In the genomic region with DNA sequence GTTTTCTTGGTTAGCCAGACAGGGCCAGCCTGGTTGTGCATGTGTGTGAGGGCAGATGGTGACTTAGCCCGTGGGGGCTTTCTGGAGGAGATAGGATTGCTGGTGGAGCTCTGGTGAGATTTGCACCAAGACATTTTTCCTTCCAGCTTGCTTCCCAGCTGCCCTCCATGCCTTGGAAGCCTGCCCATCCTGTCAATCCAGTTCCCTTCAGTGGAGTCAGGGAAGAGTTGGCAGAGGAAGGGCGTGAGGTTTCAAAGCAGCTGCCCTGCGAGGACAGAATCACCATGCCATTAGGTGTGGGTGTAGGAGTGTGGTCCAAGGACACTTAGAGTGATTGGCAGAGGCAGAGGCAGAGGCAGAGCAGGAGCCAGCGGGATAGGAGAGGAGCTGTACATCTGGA, we compare ENCODE assay signal across 29 mouse cellular contexts. TPM values are rescaled to one million over a fixed set of nuclear protein-coding genes. Genes with fewer than 3 reads are reported as not detected.
DNase-seq lines count a peak whose midpoint lies in the region; ATAC-seq and TF ChIP-seq lines count a peak whose summit lies in the region.
"Had no signal": no experiment of that assay in that cellular context is flagged by ENCODE, and none has a peak within 500 bp of the region (broad histone marks: within the 10 kb centered on the region; RNA-seq: fewer than 3 reads in every experiment).

A gene (plus strand): TSS at position 176 of the 400 bp plus-strand sequence.

- 77% methylated on average over 4 of the region's 4 CpGs for WGBS in kidney, embryonic 16.5 days
- 45% methylated on average over 4 of the region's 4 CpGs for WGBS in liver, adult 2 months
- WGBS in liver, embryonic 12.5 days (ENCODE audit: insufficient replicate concordance) = 61% methylated on average over 4 of the region's 4 CpGs
- 57% methylated on average over 4 of the region's 4 CpGs for WGBS in forebrain, postnatal 0 days

- peaks cover 10% of the 10 kb centered on the region; the same call in 1 of the 2 replicates for H3K4me1 ChIP-seq in kidney, embryonic 16.5 days (ENCODE audit: insufficient read depth, low read length)
- no peaks in the 10 kb centered on the region for H3K4me1 ChIP-seq in liver, adult 2 months (ENCODE audit: control insufficient read depth, insufficient read depth, low read length)
- H3K4me1 ChIP-seq in liver, embryonic 12.5 days = no peaks in the 10 kb centered on the region
- no peaks in the 10 kb centered on the region for H3K4me1 ChIP-seq in forebrain, postnatal 0 days (ENCODE audit: insufficient read depth)
- H3K4me1 ChIP-seq: embryonic facial prominence, embryonic 12.5 days; forebrain, embryonic 13.5 days; hindbrain, embryonic 15.5 days; liver, embryonic 13.5 days; midbrain, embryonic 12.5 days; stomach, embryonic 15.5 days had no signal

- no peak within 1 kb of the TSS for H3K9ac ChIP-seq in kidney, embryonic 16.5 days (replicated peaks; ENCODE audit: low read length)
- no peak within 1 kb of the TSS for H3K9ac ChIP-seq in liver, adult 2 months (ENCODE audit: low read depth, low read length)
- no peak within 1 kb of the TSS for H3K9ac ChIP-seq in liver, embryonic 12.5 days
- no peak within 1 kb of the TSS for H3K9ac ChIP-seq in forebrain, postnatal 0 days
- H3K9ac ChIP-seq: embryonic facial prominence, embryonic 12.5 days; forebrain, embryonic 13.5 days; hindbrain, embryonic 15.5 days; liver, embryonic 13.5 days; lung, embryonic 14.5 days; midbrain, embryonic 12.5 days; stomach, embryonic 15.5 days had no signal

- no peaks in the 10 kb centered on the region for H3K36me3 ChIP-seq in kidney, embryonic 16.5 days (ENCODE audit: insufficient read depth, low read length)
- no peaks in the 10 kb centered on the region for H3K36me3 ChIP-seq in liver, adult 2 months (ENCODE audit: control insufficient read depth, insufficient read depth, low read length)
- H3K36me3 ChIP-seq in liver, embryonic 12.5 days = no peaks in the 10 kb centered on the region
- no peaks in the 10 kb centered on the region for H3K36me3 ChIP-seq in forebrain, postnatal 0 days (ENCODE audit: insufficient read depth)
- H3K36me3 ChIP-seq: embryonic facial prominence, embryonic 12.5 days; G1E; heart, embryonic 10.5 days; hindbrain, embryonic 15.5 days; liver, embryonic 13.5 days; midbrain, embryonic 12.5 days; stomach, embryonic 15.5 days had no signal

- H3K27me3 ChIP-seq in kidney, embryonic 16.5 days (ENCODE audit: insufficient read depth, low read length) = no peaks in the 10 kb centered on the region
- H3K27me3 ChIP-seq in liver, adult 2 months (ENCODE audit: control insufficient read depth, insufficient read depth, low read length) = no peaks in the 10 kb centered on the region
- peaks cover 7% of the 10 kb centered on the region; the same call in 1 of the 2 replicates for H3K27me3 ChIP-seq in liver, embryonic 12.5 days (replicated peaks)
- H3K27me3 ChIP-seq in forebrain, postnatal 0 days (ENCODE audit: insufficient read depth, low read length) = no peaks in the 10 kb centered on the region; the same call in 1 of the 2 replicates
- H3K27me3 ChIP-seq: embryonic facial prominence, embryonic 12.5 days; hindbrain, embryonic 15.5 days; midbrain, embryonic 12.5 days; stomach, embryonic 15.5 days had no signal

- no peak for TF ChIP-seq CTCF in liver, adult 2 months (IDR thresholded peaks at IDR 0.05; ENCODE audit: low read depth, low read length)
- TF ChIP-seq CTCF in brain, embryonic 14.5 days (IDR thresholded peaks at IDR 0.05; ENCODE audit: borderline replicate concordance, extremely low read depth, insufficient read depth, insufficient read length) = no peak
- TF ChIP-seq CTCF in forebrain, postnatal 0 days (IDR thresholded peaks at IDR 0.05; ENCODE audit: low read depth) = no peak

- no peak within 1 kb of the TSS for H3K4me3 ChIP-seq in kidney, embryonic 16.5 days (ENCODE audit: low read length)
- H3K4me3 ChIP-seq in liver, adult 2 months (ENCODE audit: insufficient read depth, low read depth, low read length) = no peak within 1 kb of the TSS
- H3K4me3 ChIP-seq in liver, embryonic 12.5 days = no peak within 1 kb of the TSS
- H3K4me3 ChIP-seq in forebrain, postnatal 0 days (ENCODE audit: low read depth, low read length) = no peak within 1 kb of the TSS
- H3K4me3 ChIP-seq: embryonic facial prominence, embryonic 12.5 days; erythroblast, embryonic 14.5 days; forebrain, embryonic 13.5 days; heart, embryonic 10.5 days; hindbrain, embryonic 15.5 days; left cerebral cortex, adult 2 months; liver, embryonic 13.5 days; midbrain, embryonic 12.5 days; stomach, embryonic 15.5 days had no signal

- no peak for TF ChIP-seq POLR2A in liver, adult 2 months (IDR thresholded peaks at IDR 0.05; ENCODE audit: extremely low read depth, insufficient read depth, low read length)
- no peak for TF ChIP-seq POLR2A in brain, embryonic 14.5 days (IDR thresholded peaks at IDR 0.05; ENCODE audit: borderline replicate concordance, extremely low read depth, insufficient read depth, insufficient read length, poor library complexity, severe bottlenecking)

- no peak within 1 kb of the TSS for H3K27ac ChIP-seq in kidney, embryonic 16.5 days (ENCODE audit: low read length)
- no peak within 1 kb of the TSS for H3K27ac ChIP-seq in liver, adult 2 months (replicated peaks; ENCODE audit: insufficient read depth, low read depth, low read length)
- H3K27ac ChIP-seq in liver, embryonic 12.5 days = no peak within 1 kb of the TSS
- H3K27ac ChIP-seq in forebrain, postnatal 0 days (ENCODE audit: low read depth, low read length) = no peak within 1 kb of the TSS
- H3K27ac ChIP-seq: embryonic facial prominence, embryonic 12.5 days; forebrain, embryonic 13.5 days; heart, embryonic 10.5 days; hindbrain, embryonic 15.5 days; left cerebral cortex, adult 2 months; liver, embryonic 13.5 days; midbrain, embryonic 12.5 days; stomach, embryonic 15.5 days had no signal

- peak; percentile 79 to 82 for DNase-seq in cerebellum, postnatal 10 days
- DNase-seq in cerebellum, adult 8-10 months = no peak
- DNase-seq in kidney, adult 11 months = peak; percentile 35
- peak; percentile 48 for DNase-seq in liver, adult 2 months (ENCODE audit: extremely low read depth, low read depth, low spot score)
- peak; percentile 62 for DNase-seq in brain, embryonic 14.5 days (ENCODE audit: low read depth)
- DNase-seq in forebrain, postnatal 0 days = no peak
- DNase-seq: adrenal gland, postnatal 36 days; cerebellum, adult 9-10 months; gastrocnemius, postnatal 36 days; heart, postnatal 14 days; liver, embryonic 13.5 days; lung, embryonic 14.5 days; thymus, adult 2 months had no signal

- no peak within 1 kb of the TSS for H3K4me2 ChIP-seq in kidney, embryonic 16.5 days (replicated peaks; ENCODE audit: low read depth, low read length)
- H3K4me2 ChIP-seq in liver, embryonic 12.5 days = no peak within 1 kb of the TSS
- no peak within 1 kb of the TSS for H3K4me2 ChIP-seq in forebrain, postnatal 0 days (ENCODE audit: low read depth)
- H3K4me2 ChIP-seq: embryonic facial prominence, embryonic 12.5 days; forebrain, embryonic 13.5 days; hindbrain, embryonic 15.5 days; liver, embryonic 13.5 days; lung, embryonic 14.5 days; midbrain, embryonic 12.5 days; stomach, embryonic 15.5 days had no signal

- no peaks in the 10 kb centered on the region for H3K79me2 ChIP-seq in liver, adult 2 months (ENCODE audit: control insufficient read depth, insufficient read depth, low read length)

- H3K9me3 ChIP-seq in kidney, embryonic 16.5 days (ENCODE audit: low read length) = 0 out of 2 replicates have a peak, but pooled peaks cover 3% of the 10 kb centered on the region
- H3K9me3 ChIP-seq in liver, embryonic 12.5 days (replicated peaks) = no peaks in the 10 kb centered on the region
- no peaks in the 10 kb centered on the region for H3K9me3 ChIP-seq in forebrain, postnatal 0 days (ENCODE audit: low read length)
- H3K9me3 ChIP-seq: embryonic facial prominence, embryonic 12.5 days; forebrain, embryonic 13.5 days; G1E; heart, embryonic 10.5 days; hindbrain, embryonic 15.5 days; liver, embryonic 13.5 days; midbrain, embryonic 12.5 days; stomach, embryonic 15.5 days had no signal

- no peak for ATAC-seq in kidney, embryonic 16.5 days (ENCODE audit: low FRiP score, low TSS enrichment)
- no peak for ATAC-seq in liver, embryonic 12.5 days
- ATAC-seq in forebrain, postnatal 0 days = no peak
- ATAC-seq: activated CD4-positive, CD25-positive, alpha-beta regulatory T cell, adult 4 months; CD4-positive, CD25-positive, alpha-beta regulatory T cell, adult 4 months; forebrain, embryonic 13.5 days; intestine, postnatal 0 days had no signal

RNA-seq across cellular contexts. Expression of the gene that starts here (rescaled TPM):
- polyA plus RNA-seq in kidney, embryonic 16.5 days (2015; fragmentation: Nextera tagmentation; extraction: Ambion mirVana) = not detected in 2 replicates
- total RNA-seq in liver, adult 2 months (2014; rRNA removed) = 0.74 and 1.7 TPM in 2 replicates
- 6.4 and 7.7 TPM in 2 replicates for polyA plus RNA-seq in liver, adult 2 months (2012; rRNA removed)
- polyA plus RNA-seq in liver, embryonic 12.5 days (2016; fragmentation: Nextera tagmentation; extraction: Ambion mirVana) = 0.04 TPM in 1 of 2 replicates, not detected in the other
- polyA plus RNA-seq in brain, embryonic 14.5 days (2012; rRNA removed) = 0.01 and 0.05 TPM in 2 replicates
- not detected in 2 replicates for total RNA-seq in forebrain, postnatal 0 days (2014; rRNA removed)
- polyA plus RNA-seq in forebrain, postnatal 0 days (2015; fragmentation: Nextera tagmentation; extraction: Ambion mirVana) = not detected in 2 replicates
- total RNA-seq: gastrocnemius, postnatal 36 days had no signal
- polyA plus RNA-seq: activated CD4-positive, CD25-positive, alpha-beta regulatory T cell, adult 4 months; CD4-positive, CD25-positive, alpha-beta regulatory T cell, adult 4 months; embryonic facial prominence, embryonic 12.5 days; erythroblast, embryonic 14.5 days; forebrain, embryonic 13.5 days; G1E; heart, embryonic 10.5 days; hindbrain, embryonic 15.5 days; intestine, postnatal 0 days; limb, embryonic 11.5 days; liver, embryonic 13.5 days; lung, embryonic 14.5 days; midbrain, embryonic 12.5 days; neural tube, embryonic 14.5 days had no signal

Comparison
In these comparisons a context has a peak if more than half of its experiments do, and no peak if none do; other contexts are left out.
1. DNase-seq: peak in cerebellum, postnatal 10 days (2 of 2), kidney, adult 11 months (single experiment) and liver, adult 2 months (single experiment); none in cerebellum, adult 8-10 months (single experiment) and forebrain, postnatal 0 days (single experiment).
2. Peak in DNase-seq in brain, embryonic 14.5 days; RNA of the gene not detected or under 1 TPM.